Mouse (Mus musculus) layer of hippocampus, adult 9-10 months (tissue): ENCODE data around the gene 4930522L14Rik.
"Not testable (repeated sequence)": the region's sequence is repeated elsewhere in the genome, so short reads cannot be mapped to it uniquely, and the experiment has no call there.

Experiments
- DNase-seq: peaks from one replicate; pipeline ENCODE4 v3.0.0; 2022; ENCODE audit warnings: low spot score

Gene 4930522L14Rik

DNA sequence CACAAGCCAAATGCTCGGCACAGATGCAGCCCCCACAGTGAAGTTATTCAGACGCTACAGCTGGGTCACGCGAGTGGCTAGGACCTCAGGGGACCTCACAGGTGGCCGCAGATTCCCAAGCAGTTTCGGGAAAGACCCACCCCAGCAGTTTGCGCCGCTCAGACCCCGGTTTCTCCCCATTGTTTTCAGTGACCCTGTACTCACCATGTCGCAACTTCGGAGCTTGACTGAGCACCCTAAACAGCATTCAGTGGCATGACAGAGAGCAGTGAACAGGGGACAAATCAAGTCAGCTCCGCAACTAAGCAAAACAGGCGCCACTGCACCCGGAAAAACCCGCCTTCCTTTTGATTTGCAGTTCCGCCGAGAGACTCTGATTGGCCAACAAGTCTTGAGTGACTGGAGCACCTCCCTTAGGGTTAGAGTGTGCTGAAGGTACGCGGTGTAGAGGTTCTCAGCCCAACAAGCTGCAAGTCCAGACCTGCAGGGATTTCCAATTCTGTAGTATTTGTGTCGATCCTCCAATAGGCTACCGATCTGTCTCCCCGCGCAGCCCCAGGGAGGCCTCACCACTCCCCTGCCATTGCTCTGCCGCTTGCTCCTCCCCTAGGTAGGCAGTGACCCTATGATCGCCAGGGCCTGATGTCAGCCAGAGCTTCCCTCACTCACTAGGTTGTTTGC lies at the start of gene 4930522L14Rik:
Gene 4930522L14Rik, minus strand, starts transcription at position 496 of the 681 bp plus-strand sequence.
- DNase-seq: peak; percentile 46

DNA sequence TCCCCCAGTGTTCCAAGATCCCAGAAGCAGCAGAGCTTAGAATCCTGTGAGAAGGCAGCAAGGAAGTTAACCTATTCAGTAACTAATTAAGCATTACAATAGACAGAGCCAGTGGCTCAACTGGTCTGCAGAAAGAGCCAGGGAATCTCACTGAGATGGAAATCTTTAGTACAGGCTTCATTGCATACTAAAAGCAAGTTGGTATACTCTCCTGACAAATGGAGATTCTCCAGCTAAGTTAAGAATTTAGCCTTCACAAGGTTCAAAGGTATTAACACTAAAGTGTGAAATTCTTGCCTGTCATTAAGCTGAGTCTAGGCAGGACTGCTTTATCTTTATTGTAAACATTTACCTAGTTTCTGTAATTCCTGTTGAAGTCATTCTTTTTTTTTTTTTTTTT lies 49.8 kb upstream of the 4930522L14Rik start:
- not testable (repeated sequence) for DNase-seq

DNA sequence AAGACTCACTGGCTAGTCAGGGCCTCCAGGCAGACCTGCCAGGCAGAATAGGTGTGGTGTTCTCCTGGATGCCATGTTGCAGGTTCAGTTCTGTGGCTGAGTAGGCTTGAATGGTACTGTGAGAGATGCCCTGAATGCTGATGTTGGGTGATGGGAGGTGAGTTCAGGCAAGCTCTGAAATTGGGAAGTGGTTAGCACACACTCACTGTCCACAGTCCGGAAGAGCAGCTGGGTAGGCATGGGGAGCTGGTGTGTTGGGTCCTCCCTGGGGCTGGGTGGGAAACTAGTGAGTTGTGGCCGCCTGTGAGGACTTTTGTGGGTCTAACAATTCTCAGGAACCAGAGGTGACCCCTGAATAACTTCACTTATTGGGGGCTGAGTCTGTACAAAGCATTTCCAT lies 48.3 kb upstream of the 4930522L14Rik start:
- DNase-seq: not testable (repeated sequence)

DNA sequence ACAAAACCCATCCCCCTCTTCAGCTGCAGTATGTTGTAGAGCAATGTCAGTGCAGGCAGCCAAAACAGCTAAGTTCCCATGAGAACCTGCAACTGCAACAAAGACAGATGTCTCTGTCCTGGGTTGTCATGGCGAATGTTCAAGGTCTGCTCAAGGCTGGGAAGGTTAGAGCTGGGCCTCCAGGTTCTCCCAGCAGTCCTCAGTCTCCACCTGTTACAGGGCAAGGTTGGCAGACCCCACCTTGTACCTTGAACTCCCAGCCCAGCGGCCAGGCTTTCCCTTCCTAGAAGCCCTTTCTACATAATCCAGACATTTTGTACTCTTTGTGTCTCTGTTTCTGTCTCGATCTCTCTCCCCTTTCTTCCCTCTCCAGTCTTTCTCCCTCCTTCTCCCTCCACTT lies 45.3 kb upstream of the 4930522L14Rik start:
- DNase-seq: not testable (repeated sequence)

DNA sequence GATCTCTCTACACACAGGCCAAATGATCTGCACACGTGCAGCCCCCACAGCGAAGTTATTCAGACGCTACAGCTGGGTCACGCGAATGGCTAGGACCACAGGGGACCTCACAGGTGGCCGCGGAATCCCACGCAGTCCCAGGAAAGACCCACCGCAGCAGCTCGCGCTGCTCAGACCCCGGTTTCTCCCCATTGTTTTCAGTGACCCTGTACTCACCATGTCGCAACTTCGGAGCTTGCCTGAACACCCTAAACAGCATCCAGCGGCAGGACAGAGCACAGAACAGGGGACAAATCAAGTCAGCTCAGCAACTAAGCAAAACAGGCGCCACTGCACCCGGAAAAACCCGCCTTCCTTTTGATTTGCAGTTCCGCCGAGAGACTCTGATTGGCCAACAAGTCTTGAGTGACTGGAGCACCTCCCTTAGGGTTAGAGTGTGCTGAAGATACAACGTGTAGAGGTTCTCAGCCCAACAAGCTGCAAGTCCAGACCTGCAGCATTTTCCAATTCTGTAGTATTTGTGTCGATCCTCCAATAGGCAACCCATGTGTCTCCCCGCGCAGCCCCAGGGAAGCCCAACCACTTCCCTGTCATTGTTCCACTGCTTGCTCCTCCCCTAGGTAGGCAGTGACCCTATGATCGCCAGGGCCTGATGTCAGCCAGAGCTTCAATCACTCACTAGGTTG lies 44.4 kb upstream of the 4930522L14Rik start:
- DNase-seq: peak; percentile 41

DNA sequence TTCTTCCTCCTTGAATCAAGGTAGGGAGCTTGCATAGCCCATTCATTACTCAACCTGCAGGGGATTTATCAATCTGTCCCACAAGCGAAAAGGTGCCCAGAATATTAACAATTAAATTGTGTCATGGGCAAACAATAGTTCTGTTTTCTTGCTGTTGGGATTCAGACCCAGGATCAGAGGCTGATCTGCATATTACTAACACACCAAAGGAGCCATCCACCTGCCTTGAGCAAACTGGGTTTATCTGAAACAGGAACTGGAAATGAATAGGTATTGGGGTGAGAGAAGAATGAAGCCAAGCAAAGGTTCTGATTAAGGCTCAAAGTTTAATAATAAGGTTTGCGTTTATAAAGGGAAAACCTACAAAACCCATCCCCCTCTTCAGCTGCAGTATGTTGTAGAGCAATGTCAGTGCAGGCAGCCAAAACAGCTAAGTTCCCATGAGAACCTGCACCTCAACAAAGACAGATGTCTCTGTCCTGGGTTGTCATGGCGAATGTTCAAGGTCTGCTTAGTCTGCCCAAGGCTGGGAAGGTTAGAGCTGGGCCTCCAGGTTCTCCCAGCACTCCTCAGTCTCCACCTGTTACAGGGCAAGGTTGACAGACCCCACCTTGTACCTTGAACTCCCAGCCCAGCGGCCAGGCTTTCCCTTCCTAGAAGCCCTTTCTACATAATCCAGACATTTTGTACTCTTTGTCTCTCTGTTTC lies 541 bp upstream of the 4930522L14Rik start:
- not testable (repeated sequence) for DNase-seq

GRCm38 (mm10) chr5:109745081-109745480 lies 6.6 kb downstream of the 4930522L14Rik start:
- not testable (repeated sequence) for DNase-seq

GRCm38 (mm10) chr5:109717341-109717740 lies 34.3 kb downstream of the 4930522L14Rik start:
- not testable (repeated sequence) for DNase-seq

GRCm38 (mm10) chr5:109691205-109691965 lies 60.3 kb downstream of the 4930522L14Rik start:
- not testable (repeated sequence) for DNase-seq

DNA sequence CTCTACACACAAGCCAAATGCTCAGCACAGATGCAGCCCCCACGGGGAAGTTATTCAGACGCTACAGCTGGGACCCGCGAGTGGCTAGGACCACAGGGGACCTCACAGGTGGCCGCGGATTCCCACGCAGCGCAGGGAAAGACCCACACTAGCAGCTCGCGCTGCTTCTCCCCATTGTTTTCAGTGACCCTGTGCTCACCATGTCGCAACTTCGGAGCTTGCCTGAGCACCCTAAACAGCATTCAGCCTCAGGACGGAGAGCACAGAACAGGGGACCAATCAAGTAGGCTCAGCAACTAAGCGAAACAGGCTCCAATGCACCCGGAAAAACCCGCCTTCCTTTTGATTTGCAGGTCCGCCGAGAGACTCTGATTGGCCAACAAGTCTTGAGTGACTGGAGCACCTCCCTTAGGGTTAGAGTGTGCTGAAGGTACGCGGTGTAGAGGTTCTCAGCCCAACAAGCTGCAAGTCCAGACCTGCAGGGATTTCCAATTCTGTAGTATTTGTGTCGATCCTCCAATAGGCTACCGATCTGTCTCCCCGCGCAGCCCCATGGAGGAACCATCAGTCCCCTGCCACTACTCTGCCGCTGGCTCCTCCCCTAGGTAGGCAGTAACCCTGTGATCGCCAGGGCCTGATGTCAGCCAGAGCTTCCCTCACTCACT lies 61.0 kb downstream of the 4930522L14Rik start, which contains the start of gene 5430403G16Rik:
Gene 5430403G16Rik, minus strand, starts transcription at position 505 of the 665 bp plus-strand sequence.
- DNase-seq: peak; percentile 55
